Mouse (Mus musculus): ENCODE data around the gene Lpcat4. TPM values are rescaled to one million over a fixed set of nuclear protein-coding genes. Genes with fewer than 3 reads are reported as not detected.
"Not testable (repeated sequence)": the region's sequence is repeated elsewhere in the genome, so short reads cannot be mapped to it uniquely, and the experiment has no call there.

Gene Lpcat4
- polyA plus RNA-seq, 1 experiment from 2014 or later: 11.9 TPM

DNA sequence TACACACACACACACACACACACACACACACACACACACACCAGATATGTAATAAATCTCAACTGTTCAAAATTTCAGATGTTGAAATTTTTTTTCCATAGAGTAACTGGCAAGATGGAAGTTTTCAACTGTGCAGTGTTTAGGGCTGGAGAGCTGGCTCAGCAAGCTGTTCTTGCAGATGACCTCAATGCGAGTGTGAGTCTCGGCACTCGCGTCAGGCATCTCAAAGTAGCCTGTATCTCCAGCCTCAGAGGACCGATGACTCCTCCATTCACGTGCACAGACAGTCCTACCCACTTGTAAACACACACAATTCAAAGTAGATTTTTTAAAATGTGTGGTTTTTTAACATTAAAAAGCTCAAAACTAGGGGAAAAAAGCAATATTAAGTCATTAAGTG, 34.2 kb downstream of the Lpcat4 start:
- DNase-seq (ENCODE audit: low spot score) (no peak), ATAC-seq (no peak)
- TF ChIP-seq CTCF (IDR thresholded peaks at IDR 0.05) (no peak), EP300 (IDR thresholded peaks at IDR 0.05) (no peak)
- H3K9me3 ChIP-seq (ENCODE audit: low read length): no peaks in the 10 kb centered on the region
- WGBS: 88% methylated on average over 6 of the region's 6 CpGs
- H3K4me3 ChIP-seq (ENCODE audit: low read depth, low read length): no peak overlapping the region
- H3K36me3 ChIP-seq (ENCODE audit: insufficient read depth, low read length): no peaks in the 10 kb centered on the region
- H3K4me1 ChIP-seq (ENCODE audit: insufficient read depth, low read depth, low read length): no peaks in the 10 kb centered on the region
- no peak overlapping the region for H3K4me2 ChIP-seq (replicated peaks; ENCODE audit: low read depth, low read length)
- H3K27me3 ChIP-seq (replicated peaks; ENCODE audit: insufficient read depth, low read length): no peaks in the 10 kb centered on the region
- H3K9ac ChIP-seq (replicated peaks; ENCODE audit: low read depth): no peak overlapping the region
- H3K27ac ChIP-seq (ENCODE audit: low read length): no peak overlapping the region

DNA sequence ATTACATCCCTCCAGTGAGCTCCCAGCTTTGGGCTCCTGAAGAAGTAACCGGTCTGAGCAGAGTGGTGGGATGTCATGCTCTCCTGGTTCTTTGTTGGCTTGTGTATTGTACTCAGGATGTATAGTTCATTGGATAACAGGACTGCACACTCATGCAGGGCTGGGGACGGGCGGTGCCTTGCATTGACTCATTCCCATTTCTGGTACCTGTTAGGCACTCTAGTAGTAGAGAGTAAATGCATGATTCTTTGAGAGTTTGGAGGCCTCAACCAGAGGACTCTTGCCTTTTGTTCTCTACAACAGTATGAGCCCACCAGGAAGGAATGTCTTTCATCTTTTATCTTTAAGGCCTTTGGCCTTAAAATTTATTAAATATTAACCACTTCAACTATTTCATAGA, 37.6 kb downstream of the Lpcat4 start:
- DNase-seq (ENCODE audit: low spot score): no peak
- H3K27me3 ChIP-seq (replicated peaks; ENCODE audit: insufficient read depth, low read length): no peaks in the 10 kb centered on the region
- 72% methylated on average over 3 of the region's 3 CpGs for WGBS
- no peak overlapping the region for H3K27ac ChIP-seq (ENCODE audit: low read length)
- no peaks in the 10 kb centered on the region for H3K4me1 ChIP-seq (ENCODE audit: insufficient read depth, low read depth, low read length)
- no peak for TF ChIP-seq CTCF (IDR thresholded peaks at IDR 0.05)
- TF ChIP-seq EP300 (IDR thresholded peaks at IDR 0.05): no peak
- no peaks in the 10 kb centered on the region for H3K36me3 ChIP-seq (ENCODE audit: insufficient read depth, low read length)
- no peaks in the 10 kb centered on the region for H3K9me3 ChIP-seq (ENCODE audit: low read length)
- H3K9ac ChIP-seq (replicated peaks; ENCODE audit: low read depth): no peak overlapping the region
- no peak overlapping the region for H3K4me2 ChIP-seq (replicated peaks; ENCODE audit: low read depth, low read length)
- no peak for ATAC-seq
- no peak overlapping the region for H3K4me3 ChIP-seq (ENCODE audit: low read depth, low read length)

DNA sequence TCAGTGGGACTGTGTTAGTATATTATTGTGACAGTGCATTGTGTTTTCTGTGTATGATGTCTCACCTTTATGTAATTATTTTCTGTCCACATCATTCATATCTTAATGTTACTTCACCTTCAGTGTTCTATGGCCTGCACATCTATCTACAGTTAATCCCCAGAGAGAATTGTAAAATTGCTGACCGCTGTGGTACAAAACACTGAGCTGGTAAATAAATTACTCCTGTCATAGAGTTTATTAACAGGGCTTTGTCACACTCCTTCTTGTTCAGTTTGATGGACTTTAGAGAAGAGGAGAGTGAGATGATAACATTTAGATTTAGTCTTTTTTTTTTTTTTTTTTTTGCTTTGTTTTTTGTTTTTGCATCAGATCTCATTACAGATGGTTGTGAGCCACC, 43.6 kb downstream of the Lpcat4 start:
- Histone ChIP-seq H3K27me3 (replicated peaks; ENCODE audit: insufficient read depth, low read length) (no peaks in the 10 kb centered on the region), H3K4me3 (ENCODE audit: low read depth, low read length) (no peak overlapping the region), H3K4me1 (ENCODE audit: insufficient read depth, low read depth, low read length) (peaks cover 6% of the 10 kb centered on the region; the same call in 1 of the 2 replicates), H3K9ac (replicated peaks; ENCODE audit: low read depth) (no peak overlapping the region), H3K36me3 (ENCODE audit: insufficient read depth, low read length) (no peaks in the 10 kb centered on the region), H3K9me3 (ENCODE audit: low read length) (no peaks in the 10 kb centered on the region), H3K4me2 (replicated peaks; ENCODE audit: low read depth, low read length) (no peak overlapping the region), H3K27ac (ENCODE audit: low read length) (no peak overlapping the region)
- ATAC-seq: no peak
- TF ChIP-seq EP300 (IDR thresholded peaks at IDR 0.05) (no peak), CTCF (IDR thresholded peaks at IDR 0.05) (no peak)
- DNase-seq (ENCODE audit: low spot score): no peak
- WGBS: 97% methylated on average over 1 of the region's 1 CpGs

DNA sequence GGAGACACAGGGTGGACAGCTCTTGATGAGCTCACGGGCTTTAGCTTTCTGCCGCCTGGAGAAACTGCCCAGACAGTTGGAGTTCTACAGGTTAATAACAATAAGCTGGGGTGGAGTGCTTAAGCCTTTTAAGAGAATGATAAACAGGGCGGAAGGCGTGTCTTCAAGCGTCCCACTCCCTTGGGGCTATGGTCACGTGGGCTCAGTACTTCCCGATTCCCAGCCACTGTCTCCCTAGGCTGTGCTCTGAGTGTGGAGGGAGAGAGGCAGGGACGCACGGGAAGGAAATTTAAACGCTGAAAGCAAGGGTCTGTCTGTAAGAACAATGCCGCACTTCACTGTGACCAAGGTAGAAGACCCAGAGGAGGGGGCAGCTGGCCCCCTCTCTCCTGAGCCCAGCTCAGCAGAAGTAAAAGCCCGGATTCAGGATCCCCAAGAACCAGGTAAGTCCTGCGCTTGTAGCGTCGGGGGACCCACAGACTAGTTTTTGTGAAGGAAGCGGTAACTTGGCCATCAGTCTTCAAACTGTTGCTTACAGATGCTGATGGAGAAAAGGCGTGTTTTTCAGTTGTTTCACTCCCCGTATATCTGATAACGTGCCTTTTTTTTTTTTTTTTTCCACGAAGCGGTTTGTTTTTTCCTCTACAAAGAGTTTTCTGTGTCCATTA, 45.2 kb downstream of the Lpcat4 start:
- ATAC-seq (peak; percentile 99), DNase-seq (ENCODE audit: low spot score) (peak; percentile 89)
- Histone ChIP-seq H3K4me2 (replicated peaks; ENCODE audit: low read depth, low read length) (peak overlapping the region; percentile 86), H3K9ac (replicated peaks; ENCODE audit: low read depth) (peak overlapping the region; percentile 58), H3K36me3 (ENCODE audit: insufficient read depth, low read length) (no peaks in the 10 kb centered on the region), H3K27ac (ENCODE audit: low read length) (0 out of 2 replicates have a peak overlapping the region, but pooled peaks have one; percentile 15), H3K4me1 (ENCODE audit: insufficient read depth, low read depth, low read length) (peaks cover 6% of the 10 kb centered on the region; the same call in 1 of the 2 replicates), H3K27me3 (replicated peaks; ENCODE audit: insufficient read depth, low read length) (no peaks in the 10 kb centered on the region), H3K4me3 (ENCODE audit: low read depth, low read length) (peak overlapping the region; percentile 41), H3K9me3 (ENCODE audit: low read length) (no peaks in the 10 kb centered on the region)
- 4% methylated on average over 21 of the region's 21 CpGs for WGBS
- TF ChIP-seq EP300 (IDR thresholded peaks at IDR 0.05) (no peak), CTCF (IDR thresholded peaks at IDR 0.05) (no peak)

DNA sequence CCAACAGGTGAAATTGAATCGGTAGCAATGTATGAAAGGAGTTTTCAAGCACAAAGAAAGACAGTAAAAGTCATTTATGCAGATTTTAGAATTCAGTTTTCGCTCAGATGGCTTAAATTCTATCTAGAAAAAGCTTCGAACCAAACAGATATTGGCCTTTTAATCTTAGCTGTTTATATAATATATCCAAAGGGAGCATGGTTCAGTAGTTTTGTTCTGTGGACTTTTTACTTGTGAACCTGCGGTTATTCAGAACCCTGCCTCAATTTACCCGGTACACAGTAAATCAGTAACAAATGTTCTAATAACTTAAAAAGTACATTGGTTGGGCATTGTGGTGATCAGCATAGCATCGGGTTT, 45.7 kb downstream of the Lpcat4 start:
- ATAC-seq: no peak
- peak overlapping the region; percentile 58; the same call in 1 of the 2 replicates for H3K9ac ChIP-seq (replicated peaks; ENCODE audit: low read depth)
- WGBS: 47% methylated on average over 6 of the region's 6 CpGs
- H3K36me3 ChIP-seq (ENCODE audit: insufficient read depth, low read length): no peaks in the 10 kb centered on the region
- peak overlapping the region; percentile 41; the same call in 1 of the 2 replicates for H3K4me3 ChIP-seq (ENCODE audit: low read depth, low read length)
- peak overlapping the region; percentile 86 for H3K4me2 ChIP-seq (replicated peaks; ENCODE audit: low read depth, low read length)
- H3K9me3 ChIP-seq (ENCODE audit: low read length): no peaks in the 10 kb centered on the region
- H3K27ac ChIP-seq (ENCODE audit: low read length): no peak overlapping the region
- DNase-seq (ENCODE audit: low spot score): no peak
- H3K27me3 ChIP-seq (replicated peaks; ENCODE audit: insufficient read depth, low read length): no peaks in the 10 kb centered on the region
- no peak for TF ChIP-seq EP300 (IDR thresholded peaks at IDR 0.05)
- no peak for TF ChIP-seq CTCF (IDR thresholded peaks at IDR 0.05)
- H3K4me1 ChIP-seq (ENCODE audit: insufficient read depth, low read depth, low read length): peaks cover 6% of the 10 kb centered on the region; the same call in 1 of the 2 replicates

DNA sequence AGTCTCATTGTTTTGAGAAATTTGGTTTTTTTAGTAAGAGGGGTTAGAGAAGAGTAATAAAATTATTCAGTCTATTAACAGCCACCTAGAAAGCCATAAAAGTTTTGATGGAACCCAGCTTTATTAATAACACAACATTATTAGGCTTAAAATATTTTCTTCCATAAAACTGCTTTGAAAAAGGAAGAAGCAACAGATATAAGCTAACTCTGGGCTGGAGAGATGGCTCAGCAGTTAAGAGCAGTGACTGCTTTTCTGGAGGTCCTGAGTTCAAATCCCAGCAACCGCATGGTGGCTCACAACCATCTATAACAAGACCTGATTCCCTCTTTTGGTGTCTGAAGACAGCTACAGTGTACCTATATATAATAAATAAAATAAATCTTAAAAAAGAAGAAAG, 46.8 kb downstream of the Lpcat4 start:
- H3K4me3 ChIP-seq (ENCODE audit: low read depth, low read length); H3K4me2 ChIP-seq (replicated peaks; ENCODE audit: low read depth, low read length); H3K27ac ChIP-seq (ENCODE audit: low read length); H3K27me3 ChIP-seq (replicated peaks; ENCODE audit: insufficient read depth, low read length); H3K4me1 ChIP-seq (ENCODE audit: insufficient read depth, low read depth, low read length); H3K9ac ChIP-seq (replicated peaks; ENCODE audit: low read depth); ATAC-seq; H3K36me3 ChIP-seq (ENCODE audit: insufficient read depth, low read length); H3K9me3 ChIP-seq (ENCODE audit: low read length); DNase-seq (ENCODE audit: low spot score): not testable (repeated sequence)
- WGBS: 100% methylated on average over 1 of the region's 1 CpGs
